Mouse (Mus musculus): ENCODE measurements around the gene Cartpt. TPM values are rescaled to one million over a fixed set of nuclear protein-coding genes. Genes with fewer than 3 reads are reported as not detected.

Cartpt gene
- polyA plus RNA-seq (2012; rRNA removed) = 10.3 and 24.4 TPM in 2 replicates

GRCm38 (mm10) chr13:99900965-99901364, at the start of gene Cartpt:
Gene Cartpt (minus strand): TSS chr13:99901091.

Other genes with a start within 250 kb of the Cartpt start
- 22.2 and 24.9 TPM in 2 replicates for gene Mccc2, start 114.5 kb upstream of the Cartpt start, polyA plus RNA-seq (2012; rRNA removed)
- gene Bdp1, start 203.0 kb upstream of the Cartpt start, polyA plus RNA-seq (2012; rRNA removed) = 15.6 and 17.1 TPM in 2 replicates
- 131 and 202 TPM in 2 replicates for gene Serf1, start 206.9 kb upstream of the Cartpt start, polyA plus RNA-seq (2012; rRNA removed)
- 73.7 and 78.6 TPM in 2 replicates for gene Smn1, start 223.8 kb upstream of the Cartpt start, polyA plus RNA-seq (2012; rRNA removed)

Measured in central nervous system, embryonic 11.5 days (tissue).